Mouse (Mus musculus) erythroblast, embryonic 14.5 days (primary cell): ENCODE results near the gene Tcp11. TPM values are rescaled to one million over a fixed set of nuclear protein-coding genes. Genes with fewer than 3 reads are reported as not detected.

Source experiments
- H3K27me3 ChIP-seq: 2 replicates; pipeline ENCODE4 v1.6.1; 2012; ENCODE audit warnings: inconsistent platforms; ENCODE audit not compliant: control insufficient read depth
- H3K36me3 ChIP-seq: 2 replicates; pipeline ENCODE4 v1.6.1; 2012; ENCODE audit warnings: mild to moderate bottlenecking, inconsistent platforms; ENCODE audit not compliant: control insufficient read depth
- H3K4me1 ChIP-seq: 2 replicates; pipeline ENCODE4 v1.6.1; 2012; ENCODE audit warnings: inconsistent platforms; ENCODE audit not compliant: control insufficient read depth
- H3K4me3 ChIP-seq: replicated peaks from 2 replicates; pipeline ENCODE3; 2012; ENCODE audit warnings: moderate library complexity, mild to moderate bottlenecking, inconsistent platforms
- H3K9me3 ChIP-seq: 2 replicates; pipeline ENCODE4 v1.6.1; 2012; ENCODE audit warnings: low read length, inconsistent platforms, mixed read lengths; ENCODE audit not compliant: control insufficient read depth
- GATA1 ChIP-seq: IDR thresholded peaks from 2 replicates; pipeline ENCODE4 v1.6.1; 2012; ENCODE audit warnings: low read length, inconsistent platforms, mixed read lengths
- TAL1 ChIP-seq: IDR thresholded peaks from 3 replicates; pipeline ENCODE4 v1.6.1; 2012; ENCODE audit warnings: low read length, inconsistent platforms, mixed read lengths
- polyA plus RNA-seq: library from polyadenylated mRNA; stranded (reverse); fragments of >175 nt; gene quantifications from 2 replicates; pipeline ENCODE4 v1.2.3, GENCODE M21; 2012

Gene Tcp11
- polyA plus RNA-seq, 1 experiment = not detected

DNA sequence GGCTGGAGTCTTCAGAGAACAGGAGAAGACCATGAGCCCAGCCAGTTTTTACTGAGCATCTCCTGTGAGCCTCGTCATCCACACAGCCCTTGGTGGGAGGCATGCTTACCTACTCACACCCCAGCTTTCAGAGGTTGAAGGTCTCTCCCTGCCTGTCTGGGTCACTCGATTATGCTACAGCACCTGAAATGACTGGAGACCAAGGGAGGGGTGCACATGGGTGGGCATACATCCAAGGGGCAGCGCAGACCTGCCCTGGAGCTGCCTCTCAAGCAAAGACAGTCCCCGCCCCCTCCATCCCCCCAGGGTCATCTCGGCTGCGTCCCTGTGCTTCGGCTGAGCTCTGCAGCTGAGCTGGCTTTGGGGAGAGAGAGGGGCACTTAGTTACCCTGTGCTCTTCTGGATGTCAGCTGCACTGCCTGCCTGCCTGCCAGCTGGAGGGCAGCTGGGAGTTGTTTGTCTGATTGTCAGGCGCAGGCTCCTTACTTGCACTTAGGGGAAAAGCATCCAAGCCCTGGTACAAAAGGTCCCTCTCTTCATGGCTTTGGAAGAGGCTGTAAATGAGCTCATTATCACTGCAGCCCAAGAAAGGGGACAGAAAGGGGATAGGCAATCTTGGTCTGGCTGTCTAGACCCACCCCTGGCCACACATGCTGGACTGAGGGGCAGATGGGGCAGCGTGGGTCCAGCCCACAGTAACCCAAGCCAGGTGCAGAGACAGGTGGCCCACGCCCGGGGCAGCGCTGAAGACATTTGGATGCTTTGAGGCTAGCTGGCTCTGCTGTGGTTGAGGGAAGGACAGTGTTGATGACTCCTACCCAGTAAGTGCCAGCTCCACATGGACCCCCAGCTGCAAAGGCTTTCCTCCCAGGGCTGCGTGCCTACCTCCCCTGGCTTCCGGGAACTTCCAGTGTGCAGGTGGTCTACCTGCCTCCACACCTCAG, 43.4 kb downstream of the Tcp11 start:
- peaks cover 8% of the 10 kb centered on the region for H3K36me3 ChIP-seq
- TF ChIP-seq GATA1 (no peak), TAL1 (no peak)
- H3K27me3 ChIP-seq = no peaks in the 10 kb centered on the region
- H3K9me3 ChIP-seq = no peaks in the 10 kb centered on the region
- no peak overlapping the region for H3K4me3 ChIP-seq
- no peaks in the 10 kb centered on the region; the same call in 1 of the 2 replicates for H3K4me1 ChIP-seq

DNA sequence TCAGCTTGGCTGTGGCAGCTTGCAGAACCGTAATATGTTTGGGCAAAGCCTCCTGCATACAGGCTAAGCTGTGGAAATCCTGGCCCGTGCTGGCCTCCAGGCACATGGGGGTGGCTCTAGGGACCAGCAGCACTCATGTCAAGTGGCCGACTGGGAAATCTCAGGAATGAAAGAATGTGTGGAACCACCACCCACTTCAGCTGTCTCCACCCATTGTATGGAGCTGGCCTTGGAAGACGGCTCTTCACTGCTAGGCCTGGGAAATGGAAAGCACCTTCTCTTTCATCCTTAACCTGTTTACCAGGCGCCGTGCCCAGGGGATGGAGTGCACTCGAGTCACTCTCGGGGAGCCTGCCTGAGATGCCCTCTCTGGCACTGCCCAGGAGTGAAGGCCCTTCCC, 45.5 kb downstream of the Tcp11 start:
- no peaks in the 10 kb centered on the region for H3K27me3 ChIP-seq
- H3K4me1 ChIP-seq = peaks cover 8% of the 10 kb centered on the region
- no peaks in the 10 kb centered on the region for H3K9me3 ChIP-seq
- peaks cover 4% of the 10 kb centered on the region; the same call in 1 of the 2 replicates for H3K36me3 ChIP-seq
- TF ChIP-seq GATA1 (no peak), TAL1 (no peak)
- no peak overlapping the region for H3K4me3 ChIP-seq

DNA sequence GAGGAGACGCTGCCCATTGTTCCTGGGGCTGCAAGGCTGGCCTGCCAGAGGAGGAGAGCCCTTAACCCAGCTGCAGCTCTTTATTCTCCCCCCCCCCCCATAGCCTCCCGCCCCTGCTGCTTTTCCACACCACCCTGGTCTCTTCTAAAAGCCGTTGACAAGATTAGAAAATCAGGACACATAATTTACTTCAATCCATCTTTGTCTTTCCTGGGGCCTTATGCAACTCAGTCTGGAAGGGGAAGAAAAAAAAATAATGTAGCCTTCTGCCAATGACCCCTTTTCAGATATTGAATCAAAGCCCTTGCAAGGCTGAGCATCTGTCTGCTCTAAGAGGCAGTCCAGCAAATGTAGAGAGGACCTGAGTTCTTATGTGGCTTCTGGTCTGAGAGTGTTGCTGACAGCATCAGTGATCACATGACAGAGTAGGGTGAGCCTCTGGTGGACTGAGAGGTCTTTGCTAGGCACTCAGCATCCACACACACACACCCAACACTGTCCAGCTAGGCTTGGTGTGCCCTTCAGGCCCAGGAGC, 47.3 kb downstream of the Tcp11 start:
- Histone ChIP-seq H3K4me3 (no peak overlapping the region), H3K4me1 (peaks cover 8% of the 10 kb centered on the region), H3K36me3 (peaks cover 4% of the 10 kb centered on the region; the same call in 1 of the 2 replicates), H3K27me3 (no peaks in the 10 kb centered on the region), H3K9me3 (no peaks in the 10 kb centered on the region)
- TF ChIP-seq GATA1 = no peak
- no peak for TF ChIP-seq TAL1

DNA sequence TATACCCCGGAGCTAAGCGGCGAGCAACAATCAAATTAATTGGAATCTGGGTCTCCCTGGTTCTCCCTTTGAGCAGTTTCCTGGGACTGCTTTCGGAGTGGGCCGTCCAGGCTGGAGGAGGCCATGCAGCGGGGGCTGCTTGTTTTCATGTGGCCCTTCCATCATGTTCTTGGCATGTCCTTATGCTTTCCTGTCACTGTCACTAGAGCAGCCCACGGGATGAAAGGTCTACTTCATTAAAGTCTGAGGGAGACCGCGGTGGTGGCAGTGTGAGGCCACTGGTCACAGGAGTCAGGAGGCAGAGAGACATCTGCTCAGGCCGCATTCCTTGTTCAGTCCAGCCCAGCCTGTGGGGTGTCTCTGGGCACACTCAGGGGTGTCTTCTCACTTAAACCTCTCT, 48.2 kb downstream of the Tcp11 start:
- Histone ChIP-seq H3K4me3 (no peak overlapping the region), H3K27me3 (no peaks in the 10 kb centered on the region), H3K36me3 (peaks cover 4% of the 10 kb centered on the region; the same call in 1 of the 2 replicates), H3K9me3 (no peaks in the 10 kb centered on the region), H3K4me1 (peaks cover 8% of the 10 kb centered on the region)
- TF ChIP-seq TAL1 (no peak), GATA1 (no peak)

DNA sequence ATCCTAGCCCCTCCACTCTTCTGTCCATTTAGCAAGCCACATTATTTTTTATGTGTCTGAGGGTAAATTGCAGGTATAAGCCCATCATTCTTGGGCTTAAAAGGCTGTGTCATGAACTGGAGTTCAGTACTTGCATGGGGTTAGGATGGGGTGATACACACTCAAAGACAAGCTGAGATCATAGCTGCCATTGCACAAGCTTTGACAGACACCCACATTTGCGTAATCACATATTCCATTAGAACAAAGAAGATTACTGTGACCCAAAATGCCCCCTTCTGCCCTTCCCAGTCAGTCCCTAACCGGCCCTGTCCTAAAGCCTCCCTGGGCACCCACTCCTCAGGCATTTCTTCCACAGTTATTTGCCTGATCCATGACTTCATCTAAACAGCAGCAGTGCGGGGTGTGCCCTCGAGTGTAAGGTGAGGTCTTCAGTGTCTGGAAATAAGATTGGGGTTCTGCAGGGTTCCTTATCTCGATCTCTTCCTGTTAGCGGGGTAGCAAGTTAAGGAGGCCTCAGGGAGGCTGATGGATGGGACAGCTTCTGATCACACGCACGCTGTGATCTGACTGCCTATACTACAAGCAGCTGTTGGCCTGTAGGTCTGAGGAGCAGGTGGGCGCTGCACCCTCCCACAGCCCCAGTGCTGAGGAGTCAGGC, 49.0 kb downstream of the Tcp11 start:
- Histone ChIP-seq H3K27me3 (no peaks in the 10 kb centered on the region), H3K36me3 (peaks cover 4% of the 10 kb centered on the region; the same call in 1 of the 2 replicates), H3K9me3 (no peaks in the 10 kb centered on the region), H3K4me3 (no peak overlapping the region), H3K4me1 (peaks cover 8% of the 10 kb centered on the region)
- TF ChIP-seq TAL1 (no peak), GATA1 (no peak)

DNA sequence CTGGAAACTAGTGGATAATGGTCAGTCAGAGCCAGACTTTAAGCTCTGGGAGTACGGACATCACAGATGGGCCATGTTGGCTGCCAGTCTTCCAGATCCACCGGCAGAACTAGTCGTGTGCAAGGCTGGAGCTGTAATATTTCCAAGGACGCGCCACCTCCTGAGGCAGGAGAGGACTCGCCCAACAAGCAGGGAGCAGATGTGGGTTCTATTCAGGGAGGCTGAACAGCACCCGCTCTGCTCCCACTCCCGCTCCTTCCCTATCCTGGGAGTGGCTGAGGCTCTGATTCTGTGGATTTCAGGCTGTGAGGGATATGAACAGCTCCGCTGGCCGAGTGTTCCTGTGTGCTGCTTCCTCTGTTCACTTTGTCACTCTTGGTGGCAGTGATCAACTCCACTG, 50.0 kb downstream of the Tcp11 start:
- Histone ChIP-seq H3K36me3 (no peaks in the 10 kb centered on the region), H3K9me3 (no peaks in the 10 kb centered on the region), H3K27me3 (no peaks in the 10 kb centered on the region), H3K4me3 (no peak overlapping the region), H3K4me1 (peaks cover 8% of the 10 kb centered on the region)
- TF ChIP-seq GATA1 = no peak
- no peak for TF ChIP-seq TAL1

DNA sequence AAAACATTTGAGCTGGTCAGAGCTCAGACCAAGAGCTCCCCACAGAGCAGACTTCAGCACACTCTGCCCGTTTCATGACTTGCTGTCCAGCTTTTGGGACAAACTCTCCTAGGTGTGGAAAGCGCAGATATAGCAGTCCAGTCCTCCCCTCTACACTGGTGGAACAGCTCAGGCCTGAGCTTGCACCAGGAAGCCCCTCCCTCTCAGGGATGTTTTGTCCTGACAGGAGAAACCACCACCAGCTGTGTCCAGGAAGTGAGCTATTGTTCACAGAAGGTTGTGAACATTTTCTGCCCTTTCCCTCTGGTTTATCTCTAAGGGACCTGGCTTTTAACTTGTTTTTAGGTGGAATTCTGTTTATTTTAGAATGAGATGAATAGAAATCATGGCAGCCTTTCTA, 51.1 kb downstream of the Tcp11 start:
- Histone ChIP-seq H3K9me3 (no peaks in the 10 kb centered on the region), H3K4me1 (peaks cover 8% of the 10 kb centered on the region), H3K36me3 (no peaks in the 10 kb centered on the region), H3K4me3 (no peak overlapping the region), H3K27me3 (no peaks in the 10 kb centered on the region)
- TF ChIP-seq TAL1 (no peak), GATA1 (no peak)

DNA sequence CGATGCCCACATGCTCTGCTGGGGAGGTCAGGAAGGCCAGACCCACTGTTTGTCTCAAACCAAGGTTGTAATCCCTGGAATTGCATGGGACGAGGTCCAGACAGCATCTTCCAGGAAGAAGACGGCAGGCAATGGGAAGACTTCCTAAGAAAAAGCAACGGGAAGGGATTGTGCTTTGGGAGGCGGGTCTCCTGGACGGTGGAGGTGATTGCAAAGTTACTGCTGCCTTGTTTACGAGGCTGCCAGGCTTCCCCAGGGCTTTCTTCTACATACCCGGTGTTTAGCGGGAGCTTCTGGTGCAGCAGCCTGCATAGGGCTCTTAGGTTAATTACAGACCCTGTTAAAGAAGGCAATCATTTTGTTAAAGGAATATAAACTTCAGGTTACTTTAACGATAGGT, 52.2 kb downstream of the Tcp11 start:
- no peak overlapping the region for H3K4me3 ChIP-seq
- no peaks in the 10 kb centered on the region for H3K36me3 ChIP-seq
- H3K9me3 ChIP-seq = no peaks in the 10 kb centered on the region
- H3K27me3 ChIP-seq = no peaks in the 10 kb centered on the region
- peaks cover 8% of the 10 kb centered on the region for H3K4me1 ChIP-seq
- TF ChIP-seq GATA1 (no peak), TAL1 (no peak)

DNA sequence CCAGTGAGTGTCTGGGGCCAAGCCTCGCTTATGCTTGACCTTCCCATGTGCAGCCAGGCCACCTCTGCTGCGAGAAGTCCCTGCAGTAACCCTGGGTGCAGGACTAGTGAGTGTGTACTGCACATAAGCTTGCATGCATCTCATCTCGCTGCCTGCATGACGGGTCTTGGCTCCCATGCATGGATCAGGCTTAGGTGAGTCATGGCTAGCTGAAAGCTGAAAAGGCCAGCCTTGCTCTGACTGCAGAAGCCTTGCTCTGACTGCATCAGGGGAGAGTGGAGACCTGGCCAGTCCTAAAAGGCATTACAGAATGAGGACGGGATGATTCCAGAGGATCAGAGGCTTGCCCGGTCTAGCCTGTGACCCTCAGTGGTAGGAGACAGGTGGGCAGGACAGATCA, 53.2 kb downstream of the Tcp11 start:
- Histone ChIP-seq H3K4me1 (peaks cover 8% of the 10 kb centered on the region), H3K27me3 (no peaks in the 10 kb centered on the region), H3K4me3 (no peak overlapping the region), H3K36me3 (no peaks in the 10 kb centered on the region), H3K9me3 (no peaks in the 10 kb centered on the region)
- no peak for TF ChIP-seq TAL1
- TF ChIP-seq GATA1 = no peak
